Mouse (Mus musculus) MEL (cell line): ENCODE data around the gene Aebp1.

Experiments used
- BHLHE40 ChIP-seq: IDR thresholded peaks from 2 replicates; pipeline ENCODE4 v1.6.1; 2012; ENCODE audit warnings: low read depth, mild to moderate bottlenecking, inconsistent platforms, low read length, improper control_type of control experiment, borderline replicate concordance
- CTCF ChIP-seq, 3 experiments: IDR thresholded peaks in 2 of 3; conservative IDR thresholded peaks in 1 of 3; 2 replicates each; pipeline ENCODE4 v1.5.1; 2011 to 2012; ENCODE audit warnings: low read length in 3 of 3, low read depth in 2 of 3, mild to moderate bottlenecking in 2 of 3, improper control_type of control experiment in 1 of 3, inconsistent platforms in 1 of 3, mixed read lengths in 1 of 3, moderate library complexity in 1 of 3; ENCODE audit not compliant: control insufficient read depth in 1 of 3, insufficient read depth in 1 of 3, poor library complexity in 1 of 3, severe bottlenecking in 1 of 3
- E2F4 ChIP-seq: IDR thresholded peaks from 2 replicates; pipeline ENCODE4 v1.6.1; 2011; ENCODE audit warnings: low read depth, low read length, improper control_type of control experiment, borderline replicate concordance
- EP300 ChIP-seq, 2 experiments: IDR thresholded peaks; 2 replicates each; pipeline ENCODE4 v1.6.1; 2011; ENCODE audit warnings: improper control_type of control experiment in 2 of 2, low read length in 2 of 2, low read depth in 1 of 2, mild to moderate bottlenecking in 1 of 2
- GABPA ChIP-seq: IDR thresholded peaks from 2 replicates; pipeline ENCODE4 v1.6.1; 2012; ENCODE audit warnings: low read depth, mild to moderate bottlenecking, inconsistent platforms, low read length, improper control_type of control experiment, moderate library complexity
- GATA1 ChIP-seq: IDR thresholded peaks from 2 replicates; pipeline ENCODE4 v1.6.1; 2011; ENCODE audit warnings: low read depth, low read length, improper control_type of control experiment
- JUND ChIP-seq: IDR thresholded peaks from 2 replicates; pipeline ENCODE4 v1.6.1; 2011; ENCODE audit warnings: low read depth, mild to moderate bottlenecking, improper control_type of control experiment, low read length
- MAX ChIP-seq: IDR thresholded peaks from 2 replicates; pipeline ENCODE4 v1.6.1; 2011; ENCODE audit warnings: low read length, improper control_type of control experiment
- MAZ ChIP-seq: IDR thresholded peaks from 2 replicates; pipeline ENCODE4 v1.6.1; 2012; ENCODE audit warnings: low read depth, mild to moderate bottlenecking, inconsistent platforms, low read length, improper control_type of control experiment
- POLR2A ChIP-seq, 2 experiments: IDR thresholded peaks; 2 replicates each; pipeline ENCODE4 v1.6.1; 2011 to 2012; ENCODE audit warnings: low read length in 2 of 2, mild to moderate bottlenecking in 2 of 2, control low read depth in 1 of 2, improper control_type of control experiment in 1 of 2, low read depth in 1 of 2, moderate library complexity in 1 of 2; ENCODE audit not compliant: control insufficient read depth in 1 of 2, insufficient read depth in 1 of 2, poor library complexity in 1 of 2
- POLR2AphosphoS5 ChIP-seq: IDR thresholded peaks from 2 replicates; pipeline ENCODE4 v1.6.1; 2012; ENCODE audit warnings: low read depth, borderline replicate concordance, mild to moderate bottlenecking, inconsistent platforms, low read length, moderate library complexity, mixed read lengths
- TCF12 ChIP-seq: IDR thresholded peaks from 2 replicates; pipeline ENCODE4 v1.6.1; 2014; ENCODE audit warnings: low read depth, mild to moderate bottlenecking, inconsistent platforms, low read length, improper control_type of control experiment, moderate library complexity
- ZNF384 ChIP-seq: IDR thresholded peaks from 2 replicates; pipeline ENCODE4 v1.6.1; 2012; ENCODE audit warnings: low read depth, mild to moderate bottlenecking, inconsistent platforms, low read length, improper control_type of control experiment

- TF ChIP-seq CTCF (IDR thresholded peaks at IDR 0.05 in 2 of 3, conservative IDR thresholded peaks at IDR 0.05 in 1 of 3; ENCODE audit: control insufficient read depth in 1 of 3, insufficient read depth in 1 of 3, low read depth in 2 of 3, low read length in 3 of 3, poor library complexity in 1 of 3, severe bottlenecking in 1 of 3) (no peak), GATA1 (no peak), BHLHE40 (no peak), JUND (no peak), POLR2AphosphoS5 (no peak), ZNF384 (no peak), MAX (no peak), TCF12 (no peak), GABPA (no peak), MAZ (no peak), EP300 (IDR thresholded peaks at IDR 0.05; ENCODE audit: low read depth in 1 of 2, low read length in 2 of 2) (no peak), E2F4 (no peak), POLR2A (IDR thresholded peaks at IDR 0.05; ENCODE audit: control insufficient read depth in 1 of 2, insufficient read depth in 1 of 2, low read depth in 1 of 2, low read length in 2 of 2, poor library complexity in 1 of 2) (no peak)
These were observed 33.1 kb upstream of the Aebp1 start for GRCm38 (mm10) chr11:5828509-5829191.
